ENCODE assay signal across 25 mouse cellular contexts in genomic region chr13:78043203-78043602, GRCm38 (mm10). TPM values are rescaled to one million over a fixed set of nuclear protein-coding genes. Genes with fewer than 3 reads are reported as not detected.
A peak's percentile ranks its signal among the peaks of the same experiment; 100 is the strongest.
DNase-seq lines count a peak whose midpoint lies in the region; ATAC-seq and TF ChIP-seq lines count a peak whose summit lies in the region.
"Had no signal": no experiment of that assay in that cellular context is flagged by ENCODE, and none has a peak within 500 bp of the region (broad histone marks: within the 10 kb centered on the region; RNA-seq: fewer than 3 reads in every experiment).

No protein-coding gene starts in this region.

- no peak for DNase-seq in kidney, adult 11 months
- DNase-seq in spleen, postnatal 36 days (ENCODE audit: low spot score in 2 of 2) = peak; percentile 7 to 8
- no peak for DNase-seq in spleen, adult 18-20 months
- DNase-seq in cerebellum, postnatal 4 days (ENCODE audit: low spot score in 2 of 2) = no peak
- no peak for DNase-seq in thymus, adult 2 months
- DNase-seq: adrenal gland, postnatal 25 days; cerebellum, adult 9-10 months; gastrocnemius, postnatal 10 days; heart, adult 18-20 months; heart, postnatal 14 days; kidney, postnatal 25 days; liver, postnatal 0 days; right cerebral cortex, adult 18-20 months; right cerebral cortex, postnatal 4 days had no signal

- H3K4me3 ChIP-seq in kidney, embryonic 15.5 days (replicated peaks) = no peak overlapping the region
- no peak overlapping the region for H3K4me3 ChIP-seq in thymus, adult 2 months (ENCODE audit: control insufficient read depth, insufficient read depth, low read length)
- H3K4me3 ChIP-seq: embryonic facial prominence, embryonic 12.5 days; forebrain, embryonic 12.5 days; heart, embryonic 13.5 days; hindbrain, embryonic 13.5 days; limb, embryonic 12.5 days; midbrain, embryonic 12.5 days had no signal

- peak; percentile 97 for ATAC-seq in kidney, embryonic 15.5 days (replicated peaks; ENCODE audit: low FRiP score)
- ATAC-seq in common myeloid progenitor, adult 5-6 weeks (replicated peaks; ENCODE audit: low read depth, poor library complexity, severe bottlenecking) = 0 out of 2 replicates have a peak, but pooled peaks have one; percentile 8
- ATAC-seq: liver, postnatal 0 days; lung, postnatal 0 days had no signal

- TF ChIP-seq POLR2A in thymus, adult 2 months (IDR thresholded peaks at IDR 0.05; ENCODE audit: control insufficient read depth, extremely low read depth, insufficient read depth, low read length, poor library complexity) = no peak

- H3K4me2 ChIP-seq in kidney, embryonic 15.5 days = no peak overlapping the region
- H3K4me2 ChIP-seq: embryonic facial prominence, embryonic 12.5 days; forebrain, embryonic 12.5 days; heart, embryonic 13.5 days; hindbrain, embryonic 13.5 days; limb, embryonic 12.5 days; liver, embryonic 11.5 days; midbrain, embryonic 12.5 days had no signal

- no peaks in the 10 kb centered on the region for H3K4me1 ChIP-seq in kidney, embryonic 15.5 days
- no peaks in the 10 kb centered on the region for H3K4me1 ChIP-seq in thymus, adult 2 months (replicated peaks; ENCODE audit: control insufficient read depth, insufficient read depth, low read length)
- H3K4me1 ChIP-seq: embryonic facial prominence, embryonic 12.5 days; hindbrain, embryonic 13.5 days; limb, embryonic 12.5 days; midbrain, embryonic 12.5 days had no signal

- no peaks in the 10 kb centered on the region for H3K9me3 ChIP-seq in kidney, embryonic 15.5 days (replicated peaks)
- H3K9me3 ChIP-seq: embryonic facial prominence, embryonic 12.5 days; forebrain, embryonic 12.5 days; heart, embryonic 13.5 days; hindbrain, embryonic 13.5 days; limb, embryonic 12.5 days; midbrain, embryonic 12.5 days had no signal

- no peaks in the 10 kb centered on the region for H3K27me3 ChIP-seq in kidney, embryonic 15.5 days
- no peaks in the 10 kb centered on the region for H3K27me3 ChIP-seq in thymus, adult 2 months (ENCODE audit: control insufficient read depth, insufficient read depth, low read length)
- H3K27me3 ChIP-seq: embryonic facial prominence, embryonic 12.5 days; forebrain, embryonic 12.5 days; heart, embryonic 13.5 days; hindbrain, embryonic 13.5 days; limb, embryonic 12.5 days; midbrain, embryonic 12.5 days had no signal

- 44% methylated on average over 6 of the region's 6 CpGs for WGBS in kidney, embryonic 15.5 days
- WGBS in thymus, adult 2 months = 54% methylated on average over 6 of the region's 6 CpGs

- no peaks in the 10 kb centered on the region for H3K36me3 ChIP-seq in kidney, embryonic 15.5 days
- H3K36me3 ChIP-seq in thymus, adult 2 months (ENCODE audit: control insufficient read depth, insufficient read depth, low read length) = no peaks in the 10 kb centered on the region
- H3K36me3 ChIP-seq: embryonic facial prominence, embryonic 12.5 days; forebrain, embryonic 12.5 days; heart, embryonic 13.5 days; hindbrain, embryonic 13.5 days; limb, embryonic 12.5 days; midbrain, embryonic 12.5 days had no signal

- no peak for TF ChIP-seq CTCF in thymus, adult 2 months (IDR thresholded peaks at IDR 0.05; ENCODE audit: borderline replicate concordance, control insufficient read depth, extremely low read depth, insufficient read depth, low read length, poor library complexity)

- no peak overlapping the region for H3K27ac ChIP-seq in kidney, embryonic 15.5 days
- no peak overlapping the region for H3K27ac ChIP-seq in thymus, adult 2 months (ENCODE audit: control insufficient read depth, insufficient read depth, low read length)
- H3K27ac ChIP-seq: embryonic facial prominence, embryonic 12.5 days; forebrain, embryonic 12.5 days; heart, embryonic 13.5 days; hindbrain, embryonic 13.5 days; limb, embryonic 12.5 days; macrophage; midbrain, embryonic 12.5 days had no signal

- H3K9ac ChIP-seq in kidney, embryonic 15.5 days = no peak overlapping the region
- H3K9ac ChIP-seq: embryonic facial prominence, embryonic 12.5 days; forebrain, embryonic 12.5 days; heart, embryonic 13.5 days; hindbrain, embryonic 13.5 days; limb, embryonic 12.5 days; liver, postnatal 0 days; midbrain, embryonic 12.5 days had no signal

RNA-seq across cellular contexts. Expression of gene Pou5f2, which starts 18.5 kb away (rescaled TPM):
- 1.0 and 1.7 TPM in 2 replicates for polyA plus RNA-seq in kidney, embryonic 15.5 days (2015; fragmentation: Nextera tagmentation; extraction: Ambion mirVana)
- total RNA-seq in common myeloid progenitor, adult 5-6 weeks (2017) = 1.7 and 2.1 TPM in 2 replicates
- 0.78 and 0.80 TPM in 2 replicates for polyA plus RNA-seq in thymus, adult 2 months (2012; rRNA removed)
- polyA plus RNA-seq: macrophage had no signal

Comparison
In these comparisons a context has a peak if more than half of its experiments do, and no peak if none do; other contexts are left out.
1. DNase-seq: peak in spleen, postnatal 36 days (2 of 2); none in kidney, adult 11 months (single experiment), spleen, adult 18-20 months (0 of 2), cerebellum, postnatal 4 days (0 of 2) and thymus, adult 2 months (single experiment).